Mouse (Mus musculus) stomach, postnatal 0 days (tissue): Measurements from ENCODE around the gene Klk4. TPM values are rescaled to one million over a fixed set of nuclear protein-coding genes. Genes with fewer than 3 reads are reported as not detected.
A peak's percentile ranks its signal among the peaks of the same experiment; 100 is the strongest.

Source experiments
- ATAC-seq: fragments of 200-750 bp; cut with Nextera tagmentation; 2 replicates; pipeline ENCODE4 v1.8.0; 2017; ENCODE audit not compliant: low FRiP score, low TSS enrichment
- DNase-seq: peaks from one replicate; pipeline ENCODE4 v3.0.0-alpha.2; 2016; ENCODE audit warnings: low spot score
- H3K27ac ChIP-seq: fragments of 300-500 bp; sonication (generic); replicated peaks from 2 replicates; pipeline ENCODE4 v1.5.1; 2014; ENCODE audit warnings: mild to moderate bottlenecking, control low read depth
- H3K27me3 ChIP-seq: fragments of 300-500 bp; sonication (generic); 2 replicates; pipeline ENCODE4 v1.6.1; 2014; ENCODE audit warnings: low read length; ENCODE audit not compliant: control insufficient read depth, insufficient read depth
- H3K36me3 ChIP-seq: fragments of 300-500 bp; sonication (generic); 2 replicates; pipeline ENCODE4 v1.6.1; 2014; ENCODE audit warnings: low read length, mixed read lengths; ENCODE audit not compliant: control insufficient read depth, insufficient read depth
- H3K4me1 ChIP-seq: fragments of 300-500 bp; sonication (generic); replicated peaks from 2 replicates; pipeline ENCODE4 v1.6.1; 2014; ENCODE audit warnings: antibody characterized with exemption; ENCODE audit not compliant: control insufficient read depth, insufficient read depth
- H3K4me2 ChIP-seq: fragments of 300-500 bp; sonication (generic); replicated peaks from 2 replicates; pipeline ENCODE4 v1.6.1; 2014; ENCODE audit warnings: low read depth, mild to moderate bottlenecking, control low read depth, moderate library complexity
- H3K4me3 ChIP-seq: fragments of 300-500 bp; sonication (generic); 2 replicates; pipeline ENCODE4 v1.5.1; 2014; ENCODE audit warnings: low read depth, low read length, control low read depth
- H3K9ac ChIP-seq: fragments of 300-500 bp; sonication (generic); 2 replicates; pipeline ENCODE4 v1.6.1; 2014; ENCODE audit warnings: mild to moderate bottlenecking, low read length, control low read depth, mixed read lengths
- H3K9me3 ChIP-seq: fragments of 300-500 bp; sonication (generic); 2 replicates; pipeline ENCODE4 v1.6.1; 2016; ENCODE audit warnings: low read length; ENCODE audit not compliant: control insufficient read depth
- CTCF ChIP-seq: IDR thresholded peaks from 2 replicates; pipeline ENCODE4 v1.5.1; 2016; ENCODE audit warnings: antibody characterized with exemption, low read depth, mild to moderate bottlenecking, moderate library complexity
- EP300 ChIP-seq: optimal IDR thresholded peaks from 2 replicates; pipeline ENCODE3; 2016; ENCODE audit warnings: antibody characterized with exemption
- WGBS: fragments of 180-500 bp; shearing (Covaris S2); extraction: QIAGEN DNeasy Blood & Tissue Kit; methylation state at CpG from one replicate; pipeline ENCODE4 v1.1.7; 2014; 5-methylcytosine and 5-hydroxymethylcytosine counted together
- polyA plus RNA-seq: library from polyadenylated mRNA; unstranded; fragments of >200 nt; fragmentation: Nextera tagmentation; extraction: Ambion mirVana; gene quantifications from 2 replicates; pipeline ENCODE4 v1.2.1, GENCODE M21; 2015

Klk4 gene
- polyA plus RNA-seq, 1 experiment from 2014 or later = not detected

GRCm38 (mm10) chr7:43876444-43876843 lies 4.5 kb upstream of the Klk4 start:
- ATAC-seq = peak; percentile 60; the same call in 1 of the 2 replicates
- Histone ChIP-seq H3K9ac (no peak overlapping the region), H3K4me3 (no peak overlapping the region), H3K36me3 (no peaks in the 10 kb centered on the region), H3K4me2 (no peak overlapping the region), H3K27me3 (no peaks in the 10 kb centered on the region), H3K9me3 (no peaks in the 10 kb centered on the region), H3K4me1 (no peaks in the 10 kb centered on the region), H3K27ac (peak overlapping the region; percentile 69)
- TF ChIP-seq EP300 (peak; percentile 60), CTCF (no peak)
- WGBS = 59% methylated on average over 4 of the region's 4 CpGs
- peak; percentile 26 for DNase-seq

GRCm38 (mm10) chr7:43878281-43878680 lies 2.7 kb upstream of the Klk4 start:
- Histone ChIP-seq H3K4me2 (no peak overlapping the region), H3K27me3 (no peaks in the 10 kb centered on the region), H3K4me3 (no peak overlapping the region), H3K27ac (no peak overlapping the region), H3K9me3 (no peaks in the 10 kb centered on the region), H3K9ac (no peak overlapping the region), H3K36me3 (no peaks in the 10 kb centered on the region), H3K4me1 (no peaks in the 10 kb centered on the region)
- 46% methylated on average over 1 of the region's 1 CpGs for WGBS
- DNase-seq (no peak), ATAC-seq (no peak)
- TF ChIP-seq CTCF = no peak
- no peak for TF ChIP-seq EP300

- ATAC-seq (no peak), DNase-seq (no peak)
- Histone ChIP-seq H3K4me3 (no peak overlapping the region), H3K27ac (no peak overlapping the region), H3K27me3 (no peaks in the 10 kb centered on the region), H3K9me3 (no peaks in the 10 kb centered on the region), H3K4me1 (no peaks in the 10 kb centered on the region), H3K9ac (no peak overlapping the region), H3K36me3 (no peaks in the 10 kb centered on the region), H3K4me2 (no peak overlapping the region)
- TF ChIP-seq EP300 (no peak), CTCF (no peak)
- 18% methylated on average over 4 of the region's 4 CpGs for WGBS
Observed at GRCm38 (mm10) chr7:43882346-43882745, 1.4 kb downstream of the Klk4 start.

- no peak overlapping the region for H3K4me2 ChIP-seq
- DNase-seq (no peak), ATAC-seq (no peak)
- H3K27ac ChIP-seq = no peak overlapping the region
- no peak overlapping the region for H3K4me3 ChIP-seq
- 31% methylated on average over 4 of the region's 4 CpGs for WGBS
- no peak for TF ChIP-seq CTCF
- TF ChIP-seq EP300 = no peak
- no peaks in the 10 kb centered on the region for H3K36me3 ChIP-seq
- H3K4me1 ChIP-seq = no peaks in the 10 kb centered on the region
- no peaks in the 10 kb centered on the region for H3K9me3 ChIP-seq
- no peaks in the 10 kb centered on the region for H3K27me3 ChIP-seq
- no peak overlapping the region for H3K9ac ChIP-seq
Observed at GRCm38 (mm10) chr7:43882811-43883210, 1.9 kb downstream of the Klk4 start.

GRCm38 (mm10) chr7:43883547-43883946 lies 2.6 kb downstream of the Klk4 start:
- Histone ChIP-seq H3K36me3 (no peaks in the 10 kb centered on the region), H3K4me1 (no peaks in the 10 kb centered on the region), H3K9me3 (no peaks in the 10 kb centered on the region), H3K27me3 (no peaks in the 10 kb centered on the region), H3K4me2 (no peak overlapping the region), H3K4me3 (no peak overlapping the region), H3K27ac (no peak overlapping the region), H3K9ac (no peak overlapping the region)
- 0 out of 2 replicates have a peak, but pooled peaks have one; percentile 38 for ATAC-seq
- 11% methylated on average over 14 of the region's 14 CpGs for WGBS
- TF ChIP-seq CTCF (peak; percentile 79), EP300 (no peak)
- DNase-seq = peak; percentile 55

- 52% methylated on average over 5 of the region's 5 CpGs for WGBS
- no peak for TF ChIP-seq EP300
- TF ChIP-seq CTCF = no peak
- Histone ChIP-seq H3K27me3 (no peaks in the 10 kb centered on the region), H3K27ac (no peak overlapping the region), H3K36me3 (no peaks in the 10 kb centered on the region), H3K4me2 (no peak overlapping the region), H3K4me3 (no peak overlapping the region), H3K9ac (no peak overlapping the region), H3K4me1 (no peaks in the 10 kb centered on the region), H3K9me3 (no peaks in the 10 kb centered on the region)
- ATAC-seq (no peak), DNase-seq (no peak)
Observed at GRCm38 (mm10) chr7:43891365-43891764, 10.4 kb downstream of the Klk4 start.
